Mouse (Mus musculus): Measurements from ENCODE around the gene Gm49320. TPM values are rescaled to one million over a fixed set of nuclear protein-coding genes. Genes with fewer than 3 reads are reported as not detected.

Gm49320 gene
- polyA plus RNA-seq, 1 experiment from 2014 or later: 0.64 TPM

Other genes starting within 250 kb of the Gm49320 start
- 0.21 TPM in 1 of 2 replicates, not detected in the other for gene Cd209f, start 133.0 kb upstream of the Gm49320 start, polyA plus RNA-seq (2015; fragmentation: Nextera tagmentation; extraction: Ambion mirVana)
- not detected in 2 replicates for gene Cd209g, start 104.8 kb upstream of the Gm49320 start, polyA plus RNA-seq (2015; fragmentation: Nextera tagmentation; extraction: Ambion mirVana)
- 19.1 and 19.2 TPM in 2 replicates for gene Evi5l, start 72.3 kb upstream of the Gm49320 start, polyA plus RNA-seq (2015; fragmentation: Nextera tagmentation; extraction: Ambion mirVana)
- 2.8 and 3.2 TPM in 2 replicates for gene Prr36, start 21.4 kb upstream of the Gm49320 start, polyA plus RNA-seq (2015; fragmentation: Nextera tagmentation; extraction: Ambion mirVana)
- gene Lrrc8e, start 12.0 kb upstream of the Gm49320 start, polyA plus RNA-seq (2015; fragmentation: Nextera tagmentation; extraction: Ambion mirVana): 2.6 and 2.8 TPM in 2 replicates
- 17.8 and 18.8 TPM in 2 replicates for gene Map2k7, start 125 bp upstream of the Gm49320 start, polyA plus RNA-seq (2015; fragmentation: Nextera tagmentation; extraction: Ambion mirVana)
- gene Tgfbr3l, start 9.3 kb downstream of the Gm49320 start, polyA plus RNA-seq (2015; fragmentation: Nextera tagmentation; extraction: Ambion mirVana): 2.4 and 2.9 TPM in 2 replicates
- 38.9 and 43.5 TPM in 2 replicates for gene Snapc2, start 14.2 kb downstream of the Gm49320 start, polyA plus RNA-seq (2015; fragmentation: Nextera tagmentation; extraction: Ambion mirVana)
- 52.8 and 55.0 TPM in 2 replicates for gene Ctxn1, start 20.4 kb downstream of the Gm49320 start, polyA plus RNA-seq (2015; fragmentation: Nextera tagmentation; extraction: Ambion mirVana)
- 73.5 and 74.6 TPM in 2 replicates for gene Timm44, start 37.0 kb downstream of the Gm49320 start, polyA plus RNA-seq (2015; fragmentation: Nextera tagmentation; extraction: Ambion mirVana)
- 142 and 168 TPM in 2 replicates for gene Ccl25, start 86.3 kb downstream of the Gm49320 start, polyA plus RNA-seq (2015; fragmentation: Nextera tagmentation; extraction: Ambion mirVana)
- 162 and 177 TPM in 2 replicates for gene Elavl1, start 86.5 kb downstream of the Gm49320 start, polyA plus RNA-seq (2015; fragmentation: Nextera tagmentation; extraction: Ambion mirVana)

All from intestine, embryonic 16.5 days (tissue).